Mouse (Mus musculus): ENCODE measurements around the gene Pradc1.
"Not testable (repeated sequence)": the region's sequence is repeated elsewhere in the genome, so short reads cannot be mapped to it uniquely, and the experiment has no call there.

Pradc1 gene

GRCm38 (mm10) chr6:85450697-85451663, 790 bp downstream of the Pradc1 start, which contains the start of gene Cct7:
TSS of gene Cct7 (plus strand) at chr6:85451514.
- peak; percentile 99 for DNase-seq

GRCm38 (mm10) chr6:85450140-85450539, 1.6 kb downstream of the Pradc1 start:
- DNase-seq: not testable (repeated sequence)

GRCm38 (mm10) chr6:85447351-85447750, 4.4 kb downstream of the Pradc1 start:
- DNase-seq: no peak

GRCm38 (mm10) chr6:85445286-85445685, 6.5 kb downstream of the Pradc1 start:
- no peak for DNase-seq

GRCm38 (mm10) chr6:85444266-85444965, 7.4 kb downstream of the Pradc1 start:
- no peak for DNase-seq

- DNase-seq: no peak
These were observed 8.1 kb downstream of the Pradc1 start for GRCm38 (mm10) chr6:85443488-85444233.

GRCm38 (mm10) chr6:85441142-85441541, 10.6 kb downstream of the Pradc1 start:
- no peak for DNase-seq

GRCm38 (mm10) chr6:85436631-85437030, 15.1 kb downstream of the Pradc1 start:
- no peak for DNase-seq

GRCm38 (mm10) chr6:85436204-85436603, 15.6 kb downstream of the Pradc1 start:
- DNase-seq: no peak

- DNase-seq: no peak
These were observed 17.9 kb downstream of the Pradc1 start for GRCm38 (mm10) chr6:85433865-85434264.

GRCm38 (mm10) chr6:85431842-85432431, 19.8 kb downstream of the Pradc1 start, which contains the start of gene Smyd5:
TSS of gene Smyd5 (plus strand) at chr6:85431989.
- peak; percentile 87 to 90 for DNase-seq

GRCm38 (mm10) chr6:85431274-85431841, 20.4 kb downstream of the Pradc1 start:
- DNase-seq: no peak

GRCm38 (mm10) chr6:85423836-85424379, 27.9 kb downstream of the Pradc1 start, which contains the start of gene Noto:
TSS of gene Noto (plus strand) at chr6:85423886.
- DNase-seq: no peak

- peak; percentile 39 to 45 for DNase-seq
These were observed 32.6 kb downstream of the Pradc1 start for GRCm38 (mm10) chr6:85419150-85419549.

- peak; percentile 54 to 70 for DNase-seq
These were observed 35.9 kb downstream of the Pradc1 start for GRCm38 (mm10) chr6:85415829-85416228.

GRCm38 (mm10) chr6:85410771-85411273, 40.9 kb downstream of the Pradc1 start:
- peak; percentile 33 to 58 for DNase-seq

- no peak for DNase-seq
These were observed 42.8 kb downstream of the Pradc1 start for GRCm38 (mm10) chr6:85409003-85409402.

GRCm38 (mm10) chr6:85403039-85403438, 48.7 kb downstream of the Pradc1 start:
- DNase-seq: no peak

- no peak for DNase-seq
These were observed 49.2 kb downstream of the Pradc1 start for GRCm38 (mm10) chr6:85402613-85403012.

- no peak for DNase-seq
These were observed 52.1 kb downstream of the Pradc1 start for GRCm38 (mm10) chr6:85399715-85400114.

- peak; percentile 40 to 41 for DNase-seq
These were observed 54.6 kb downstream of the Pradc1 start for GRCm38 (mm10) chr6:85397165-85397564.

Measured in lung, adult 18-20 months (tissue).